ENCODE assay signal across 8 mouse cellular contexts in the genomic region with DNA sequence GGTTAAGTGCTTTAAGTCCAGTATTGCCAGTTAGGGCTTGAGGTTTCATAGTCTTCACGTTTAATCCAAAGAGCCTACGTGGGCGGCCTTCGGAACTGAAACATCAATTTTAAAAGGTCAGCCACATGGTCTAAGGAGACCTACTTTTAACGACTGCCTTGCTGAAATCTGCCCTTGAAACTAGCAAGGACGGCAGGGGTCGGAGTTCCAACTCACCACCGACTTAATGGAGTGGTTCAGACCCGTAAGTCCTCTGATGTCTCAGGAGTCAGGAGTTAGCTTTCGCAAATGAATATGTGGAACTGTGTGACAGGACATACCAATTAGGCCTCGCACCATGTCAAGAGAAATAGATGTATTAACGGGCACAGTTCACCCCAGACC. TPM values are rescaled to one million over a fixed set of nuclear protein-coding genes. Genes with fewer than 3 reads are reported as not detected.
DNase-seq lines count a peak whose midpoint lies in the region; ATAC-seq and TF ChIP-seq lines count a peak whose summit lies in the region.

No protein-coding gene starts in this region.

- H3K79me2 ChIP-seq in C2C12 (ENCODE audit: control insufficient read depth, insufficient read depth): peaks cover 28% of the 10 kb centered on the region

- H3K4me3 ChIP-seq in C2C12 (ENCODE audit: insufficient read depth, poor library complexity, severe bottlenecking): peak overlapping the region; percentile 68
- H3K4me3 ChIP-seq in forebrain, embryonic 14.5 days (ENCODE audit: low read depth, low read length): peak overlapping the region; percentile 73
- H3K4me3 ChIP-seq in liver, embryonic 16.5 days (ENCODE audit: low read depth, low read length): peak overlapping the region; percentile 80

- H3K27me3 ChIP-seq in C2C12 (ENCODE audit: control insufficient read depth, insufficient read depth, insufficient read length): no peaks in the 10 kb centered on the region
- H3K27me3 ChIP-seq in forebrain, embryonic 14.5 days (replicated peaks; ENCODE audit: control insufficient read depth, insufficient read depth, low read length): no peaks in the 10 kb centered on the region
- H3K27me3 ChIP-seq in liver, embryonic 16.5 days (ENCODE audit: control insufficient read depth, insufficient read depth, low read depth, low read length): no peaks in the 10 kb centered on the region

- H3K27ac ChIP-seq in forebrain, embryonic 14.5 days (ENCODE audit: low read depth, low read length): no peak overlapping the region
- peak overlapping the region; percentile 83 for H3K27ac ChIP-seq in liver, embryonic 16.5 days (ENCODE audit: low read length)

- no peak for DNase-seq in cerebellum, postnatal 36 days
- no peak for DNase-seq in forebrain, embryonic 14.5 days (ENCODE audit: low spot score)
- no peak for DNase-seq in right cerebral cortex, adult 18-20 months
- DNase-seq in ovary, postnatal 36 days (ENCODE audit: low spot score): no peak
- no peak for DNase-seq in thymus, adult 18-20 months

- TF ChIP-seq CTCF in C2C12 (IDR thresholded peaks at IDR 0.05; ENCODE audit: control insufficient read depth, insufficient read depth, insufficient read length): no peak

- 7% methylated on average over 12 of the region's 12 CpGs for WGBS in forebrain, embryonic 14.5 days
- WGBS in liver, embryonic 16.5 days (ENCODE audit: insufficient replicate concordance): 3% methylated on average over 12 of the region's 12 CpGs

- H3K9ac ChIP-seq in forebrain, embryonic 14.5 days (ENCODE audit: low read length): peak overlapping the region; percentile 82
- peak overlapping the region; percentile 87 for H3K9ac ChIP-seq in liver, embryonic 16.5 days (ENCODE audit: low read depth, low read length)

- H3K4me1 ChIP-seq in forebrain, embryonic 14.5 days (ENCODE audit: control insufficient read depth, insufficient read depth, low read length): peaks cover 12% of the 10 kb centered on the region
- H3K4me1 ChIP-seq in liver, embryonic 16.5 days (ENCODE audit: control insufficient read depth, low read depth, low read length): peaks cover 9% of the 10 kb centered on the region

- peak overlapping the region; percentile 91 for H3K4me2 ChIP-seq in forebrain, embryonic 14.5 days (ENCODE audit: low read length)
- peak overlapping the region; percentile 74 for H3K4me2 ChIP-seq in liver, embryonic 16.5 days (ENCODE audit: low read depth, low read length)

- H3K9me3 ChIP-seq in forebrain, embryonic 14.5 days (replicated peaks; ENCODE audit: control insufficient read depth, low read length): no peaks in the 10 kb centered on the region
- H3K9me3 ChIP-seq in liver, embryonic 16.5 days (replicated peaks; ENCODE audit: control insufficient read depth, low read length): no peaks in the 10 kb centered on the region

- H3ac ChIP-seq in C2C12 (ENCODE audit: control insufficient read depth, insufficient read length, low read depth): peak overlapping the region; percentile 93

- H3K79me3 ChIP-seq in C2C12 (ENCODE audit: low read depth): peaks cover 19% of the 10 kb centered on the region

- H3K36me3 ChIP-seq in C2C12 (ENCODE audit: control insufficient read depth, insufficient read depth): peaks cover 17% of the 10 kb centered on the region
- H3K36me3 ChIP-seq in forebrain, embryonic 14.5 days (ENCODE audit: control insufficient read depth, insufficient read depth, low read length): peaks cover 19% of the 10 kb centered on the region
- H3K36me3 ChIP-seq in liver, embryonic 16.5 days (ENCODE audit: control insufficient read depth, insufficient read depth): peaks cover 7% of the 10 kb centered on the region

- 0 out of 2 replicates have a peak, but pooled peaks have one; percentile 11 for ATAC-seq in cerebellum, adult (ENCODE audit: insufficient number of reproducible peaks, low FRiP score, low TSS enrichment)
- ATAC-seq in forebrain, embryonic 14.5 days: no peak; the same call in 1 of the 2 replicates
- no peak for ATAC-seq in liver, embryonic 16.5 days (ENCODE audit: low read depth)

TF ChIP-seq in C2C12, 6 proteins besides CTCF, POLR2A, EP300 and RAD21:
- TF ChIP-seq USF1 (IDR thresholded peaks at IDR 0.05; ENCODE audit: low read depth) (no peak), CEBPB (IDR thresholded peaks at IDR 0.05; ENCODE audit: low read depth) (no peak), MAX (IDR thresholded peaks at IDR 0.05) (no peak), MYOG (IDR thresholded peaks at IDR 0.05; ENCODE audit: control insufficient read depth, extremely low read depth, insufficient read length) (no peak), MYOD1 (IDR thresholded peaks at IDR 0.05; ENCODE audit: control insufficient read depth, insufficient read length, low read depth) (no peak), FOSL1 (IDR thresholded peaks at IDR 0.05; ENCODE audit: insufficient read depth, low read length, poor library complexity, severe bottlenecking) (no peak)

RNA-seq across cellular contexts. Expression of a gene that starts 0.5 kb away (rescaled TPM):
- 905 TPM for polyA plus RNA-seq in C2C12 (2012; fragmentation: generic; extraction: Trizol)
- 538 and 693 TPM in 2 replicates for polyA plus RNA-seq in forebrain, embryonic 14.5 days (2014; fragmentation: Nextera tagmentation; extraction: Ambion mirVana)
- 606 and 617 TPM in 2 replicates for polyA plus RNA-seq in liver, embryonic 16.5 days (2015; fragmentation: Nextera tagmentation; extraction: Ambion mirVana)

RNA-seq across cellular contexts. Expression of a gene that starts 0.8 kb away (rescaled TPM):
- polyA plus RNA-seq in C2C12 (2012; fragmentation: generic; extraction: Trizol): 41.5 TPM
- 77.3 and 92.4 TPM in 2 replicates for polyA plus RNA-seq in forebrain, embryonic 14.5 days (2014; fragmentation: Nextera tagmentation; extraction: Ambion mirVana)
- 21.4 and 21.7 TPM in 2 replicates for polyA plus RNA-seq in liver, embryonic 16.5 days (2015; fragmentation: Nextera tagmentation; extraction: Ambion mirVana)

RNA-seq across cellular contexts. Expression of a gene that starts 42.9 kb away (rescaled TPM):
- 0.06 TPM for polyA plus RNA-seq in C2C12 (2012; fragmentation: generic; extraction: Trizol)
- polyA plus RNA-seq in forebrain, embryonic 14.5 days (2014; fragmentation: Nextera tagmentation; extraction: Ambion mirVana): 1.4 and 1.5 TPM in 2 replicates
- polyA plus RNA-seq in liver, embryonic 16.5 days (2015; fragmentation: Nextera tagmentation; extraction: Ambion mirVana): 0.04 and 0.06 TPM in 2 replicates
